In genomic region chr11:58302774-58303445, GRCm38 (mm10) we compare ENCODE assay signal across 8 mouse cellular contexts. TPM values are rescaled to one million over a fixed set of nuclear protein-coding genes. Genes with fewer than 3 reads are reported as not detected.
DNase-seq lines count a peak whose midpoint lies in the region; ATAC-seq and TF ChIP-seq lines count a peak whose summit lies in the region.

No protein-coding gene starts in this region.

- under 1% methylated on average over 26 of the region's 26 CpGs for WGBS in forebrain, embryonic 16.5 days
- WGBS in macrophage (ENCODE audit: missing documents): 4% methylated on average over 26 of the region's 26 CpGs

- no peak for TF ChIP-seq RAD21 in CH12.LX (IDR thresholded peaks at IDR 0.05; ENCODE audit: low read depth, low read length)

- no peaks in the 10 kb centered on the region for H3K9me3 ChIP-seq in CH12.LX (replicated peaks; ENCODE audit: low read length)
- H3K9me3 ChIP-seq in forebrain, embryonic 16.5 days (ENCODE audit: control insufficient read depth, low read length): no peaks in the 10 kb centered on the region

- H3K27me3 ChIP-seq in CH12.LX (replicated peaks): peaks cover 13% of the 10 kb centered on the region
- no peaks in the 10 kb centered on the region for H3K27me3 ChIP-seq in forebrain, embryonic 16.5 days (replicated peaks; ENCODE audit: control insufficient read depth, insufficient read depth, low read length)

- TF ChIP-seq EP300 in CH12.LX (IDR thresholded peaks at IDR 0.05; ENCODE audit: low read length): no peak

- H3K27ac ChIP-seq in gastrocnemius, adult 2 months: peak overlapping the region; percentile 89
- H3K27ac ChIP-seq in CH12.LX (ENCODE audit: insufficient read depth, low read depth): peak overlapping the region; percentile 29
- peak overlapping the region; percentile 90 for H3K27ac ChIP-seq in forebrain, embryonic 16.5 days (ENCODE audit: low read length)
- H3K27ac ChIP-seq in macrophage: peak overlapping the region; percentile 71

- H3K36me3 ChIP-seq in CH12.LX (replicated peaks in 1 of 2; ENCODE audit: control insufficient read depth in 1 of 2, insufficient read depth in 1 of 2, low read length in 1 of 2): no peaks in the 10 kb centered on the region
- H3K36me3 ChIP-seq in forebrain, embryonic 16.5 days (ENCODE audit: control insufficient read depth, insufficient read depth): no peaks in the 10 kb centered on the region
- no peaks in the 10 kb centered on the region for H3K36me3 ChIP-seq in macrophage (ENCODE audit: inconsistent target)

- no peak for DNase-seq in gastrocnemius, adult 2 months
- DNase-seq in gastrocnemius, postnatal 10 days: no peak
- DNase-seq in CH12.LX (ENCODE audit: extremely low read depth): no peak
- DNase-seq in Muller cell, postnatal 12 days (ENCODE audit: inconsistent ontology term): no peak
- no peak for DNase-seq in left cerebral cortex, postnatal 10 days (ENCODE audit: extremely low spot score in 1 of 2, low spot score in 2 of 2)
- DNase-seq in cerebellum, adult 9-10 months: no peak

- H3K79me2 ChIP-seq in CH12.LX (replicated peaks; ENCODE audit: control insufficient read depth, extremely low read depth, insufficient read depth, poor library complexity, severe bottlenecking) (no peaks in the 10 kb centered on the region), macrophage (ENCODE audit: inconsistent target) (no peaks in the 10 kb centered on the region)

- intact Hi-C loops in gastrocnemius, adult 2 months (cut with DNase I): loop anchor here (1.0 to 5.0 kb wide), 3 partner anchors 27 to 132 kb away; partner anchors contain the start of genes Mrpl22, Sh3bp5l and Zfp672
- intact Hi-C loops in left cerebral cortex, postnatal 10 days (cut with DNase I): loop anchor here (5.0 kb wide), 1 partner anchor 126 kb away; no protein-coding TSS in a partner anchor

- peak overlapping the region; percentile 87 for H3K4me3 ChIP-seq in gastrocnemius, adult 2 months
- peak overlapping the region; percentile 57 to 90 (median 63) for H3K4me3 ChIP-seq in CH12.LX (replicated peaks in 1 of 3; ENCODE audit: low read depth in 2 of 3, low read length in 2 of 3, poor library complexity in 1 of 3)
- peak overlapping the region; percentile 64 for H3K4me3 ChIP-seq in forebrain, embryonic 16.5 days (replicated peaks; ENCODE audit: low read length)
- peak overlapping the region; percentile 72 for H3K4me3 ChIP-seq in macrophage (ENCODE audit: inconsistent target)

- H3K9ac ChIP-seq in CH12.LX (ENCODE audit: insufficient read depth, low read depth): peak overlapping the region; percentile 9
- peak overlapping the region; percentile 61 for H3K9ac ChIP-seq in forebrain, embryonic 16.5 days (replicated peaks; ENCODE audit: low read depth, low read length)

- dilution Hi-C loops in CH12.LX (cut with MboI; ENCODE audit: extremely low pct_ligation_motif_present, extremely low pct_unique_long_range_greater_than_20kb, low sequenced_read_pairs): no loop called here

- no peak for TF ChIP-seq POLR2A in CH12.LX (IDR thresholded peaks at IDR 0.05; ENCODE audit: low read depth, low read length)

- H3K4me1 ChIP-seq in CH12.LX (ENCODE audit: control insufficient read depth in 1 of 2, insufficient read depth in 2 of 2): peaks cover 10 to 33% of the 10 kb centered on the region in 2 experiments
- peaks cover 15% of the 10 kb centered on the region for H3K4me1 ChIP-seq in forebrain, embryonic 16.5 days (replicated peaks; ENCODE audit: control insufficient read depth, insufficient read depth, low read length)

- H3K4me2 ChIP-seq in CH12.LX (ENCODE audit: insufficient read depth, low read depth, poor library complexity, severe bottlenecking): peak overlapping the region; percentile 75
- H3K4me2 ChIP-seq in forebrain, embryonic 16.5 days (ENCODE audit: low read length): peak overlapping the region; percentile 73

- no peak for TF ChIP-seq CTCF in gastrocnemius, adult 2 months (IDR thresholded peaks at IDR 0.05)
- no peak for TF ChIP-seq CTCF in CH12.LX (conservative IDR thresholded peaks at IDR 0.05 in 1 of 2, IDR thresholded peaks at IDR 0.05 in 1 of 2; ENCODE audit: low read depth in 2 of 2, low read length in 2 of 2)

- in situ Hi-C loops in CH12.LX (cut with MboI; ENCODE audit: low pct_ligation_motif_present, low pct_unique_long_range_greater_than_20kb, low sequenced_read_pairs): loop anchor here (10.0 kb wide), 2 partner anchors 118 to 348 kb away; no protein-coding TSS in a partner anchor

- peak; percentile 31; the same call in 1 of the 2 replicates for ATAC-seq in forebrain, embryonic 16.5 days

TF ChIP-seq in CH12.LX, 34 proteins besides CTCF, POLR2A, EP300 and RAD21 (continues in another document):
- TF ChIP-seq NELFE (IDR thresholded peaks at IDR 0.05; ENCODE audit: low read depth, low read length): 0 out of 2 replicates have a peak, but pooled peaks have one; percentile 20
- TF ChIP-seq USF2 (conservative IDR thresholded peaks at IDR 0.05; ENCODE audit: low read depth, low read length): no peak
- no peak for TF ChIP-seq GABPA (IDR thresholded peaks at IDR 0.05; ENCODE audit: insufficient replicate concordance, low read depth, low read length)
- TF ChIP-seq MAFK (IDR thresholded peaks at IDR 0.05; ENCODE audit: insufficient replicate concordance, low read length): no peak
- no peak for TF ChIP-seq KAT2A (IDR thresholded peaks at IDR 0.05; ENCODE audit: insufficient replicate concordance, low read length)
- no peak; the same call in 1 of the 2 replicates for TF ChIP-seq MXI1 (IDR thresholded peaks at IDR 0.05; ENCODE audit: low read depth, low read length)
- peak; percentile 99 for TF ChIP-seq UBTF (IDR thresholded peaks at IDR 0.05; ENCODE audit: low read depth, low read length)
- peak; percentile 59; the same call in 1 of the 2 replicates for TF ChIP-seq MAZ (IDR thresholded peaks at IDR 0.05; ENCODE audit: low read depth, low read length)
- no peak for TF ChIP-seq POLR2AphosphoS2 (IDR thresholded peaks at IDR 0.05; ENCODE audit: low read depth, low read length)
- peak; percentile 74 for TF ChIP-seq ZNF384 (IDR thresholded peaks at IDR 0.05; ENCODE audit: low read depth, low read length)
- TF ChIP-seq JUN (IDR thresholded peaks at IDR 0.05; ENCODE audit: insufficient read depth, low read depth, low read length): no peak
- no peak for TF ChIP-seq PAX5 (IDR thresholded peaks at IDR 0.05; ENCODE audit: low read length)
- no peak for TF ChIP-seq TCF12 (IDR thresholded peaks at IDR 0.05; ENCODE audit: low read depth, low read length)

RNA-seq across cellular contexts. Expression of gene Zfp692, which starts 4.0 kb away (rescaled TPM):
- 1 to 10 TPM; 4.1 to 5.0 TPM for total RNA-seq in gastrocnemius, adult 2 months (2021)
- total RNA-seq in gastrocnemius, postnatal 10 days (2021): 1 to 10 TPM; 3.5 to 5.3 TPM
- total RNA-seq in CH12.LX (2012; rRNA removed) (14.7 and 18.7 TPM in 2 replicates), CH12.LX (2014; rRNA removed) (13.1 and 14.2 TPM in 2 replicates)
- polyA plus RNA-seq in CH12.LX (2012; ENCODE audit: insufficient read length, low read depth) (17.6 and 17.7 TPM in 2 replicates), macrophage (2018) (2.9 to 5.3 TPM (median 4.7 TPM) in 3 replicates)
- 30.8 and 42.9 TPM in 2 replicates for polyA plus RNA-seq in forebrain, embryonic 16.5 days (2015; fragmentation: Nextera tagmentation; extraction: Ambion mirVana)
- total RNA-seq in macrophage (2018; cell fraction: chromatin; rRNA removed): 10 to 100 TPM; 20.4 to 65.9 (median 47.6) TPM
- 1 to 10 TPM in 25 of 26 experiments, under 1 TPM in 1; 0.86 to 3.7 (median 2.1) TPM for total RNA-seq in macrophage (2018; cell fraction: cytosol; rRNA removed)
- total RNA-seq in macrophage (2018; cell fraction: nucleus; rRNA removed): 10 to 100 TPM; 12.0 to 60.5 (median 31.9) TPM
- total RNA-seq in left cerebral cortex, postnatal 10 days (2021): 10 to 100 TPM; 19.2 to 21.4 TPM

RNA-seq across cellular contexts. Expression of gene Zfp672, which starts 27.2 kb away (rescaled TPM):
- 10 to 100 TPM; 43.1 to 44.6 TPM for total RNA-seq in gastrocnemius, adult 2 months (2021)
- total RNA-seq in gastrocnemius, postnatal 10 days (2021): 10 to 100 TPM; 31.0 to 41.3 TPM
- total RNA-seq in CH12.LX (2012; rRNA removed) (34.9 and 43.7 TPM in 2 replicates), CH12.LX (2014; rRNA removed) (38.8 and 40.5 TPM in 2 replicates)
- polyA plus RNA-seq in CH12.LX (2012; ENCODE audit: insufficient read length, low read depth) (27.4 and 31.2 TPM in 2 replicates), macrophage (2018) (7.9 to 19.4 TPM (median 9.7 TPM) in 3 replicates)
- 39.8 and 43.1 TPM in 2 replicates for polyA plus RNA-seq in forebrain, embryonic 16.5 days (2015; fragmentation: Nextera tagmentation; extraction: Ambion mirVana)
- total RNA-seq in macrophage (2018; cell fraction: chromatin; rRNA removed): 10 to 100 TPM; 10.4 to 75.2 (median 32.9) TPM
- 10 to 100 TPM in 15 of 26 experiments, 1 to 10 TPM in 11; 5.9 to 17.7 (median 10.2) TPM for total RNA-seq in macrophage (2018; cell fraction: cytosol; rRNA removed)
- total RNA-seq in macrophage (2018; cell fraction: nucleus; rRNA removed): 10 to 100 TPM in 24 of 26 experiments, 1 to 10 TPM in 2; 9.0 to 74.0 (median 25.2) TPM
- 10 to 100 TPM; 47.7 to 50.4 TPM for total RNA-seq in left cerebral cortex, postnatal 10 days (2021)

RNA-seq across cellular contexts. Expression of gene Sh3bp5l, which starts 27.6 kb away (rescaled TPM):
- 10 to 100 TPM; 21.2 to 23.5 TPM for total RNA-seq in gastrocnemius, adult 2 months (2021)
- total RNA-seq in gastrocnemius, postnatal 10 days (2021): 10 to 100 TPM; 28.0 to 30.3 TPM
- total RNA-seq in CH12.LX (2012; rRNA removed): 26.1 and 27.7 TPM in 2 replicates
- 18.1 and 18.6 TPM in 2 replicates for total RNA-seq in CH12.LX (2014; rRNA removed)
- polyA plus RNA-seq in CH12.LX (2012; ENCODE audit: insufficient read length, low read depth): 22.2 and 22.8 TPM in 2 replicates
- polyA plus RNA-seq in forebrain, embryonic 16.5 days (2015; fragmentation: Nextera tagmentation; extraction: Ambion mirVana): 56.6 and 56.9 TPM in 2 replicates
- total RNA-seq in macrophage (2018; cell fraction: chromatin; rRNA removed): 10 to 100 TPM in 15 of 26 experiments, 1 to 10 TPM in 11; 1.2 to 27.2 (median 12.7) TPM
- total RNA-seq in macrophage (2018; cell fraction: cytosol; rRNA removed): 10 to 100 TPM in 8 of 26 experiments, 1 to 10 TPM in 18; 3.8 to 14.7 (median 7.7) TPM
- total RNA-seq in macrophage (2018; cell fraction: nucleus; rRNA removed): 10 to 100 TPM in 12 of 26 experiments, 1 to 10 TPM in 14; 3.1 to 21.4 (median 9.1) TPM
- 6.4 to 11.1 TPM (median 8.6 TPM) in 3 replicates for polyA plus RNA-seq in macrophage (2018)
- total RNA-seq in left cerebral cortex, postnatal 10 days (2021): 10 to 100 TPM; 55.5 to 60.8 TPM

RNA-seq across cellular contexts. Expression of gene 4930438A08Rik, which starts 28.3 kb away (rescaled TPM):
- not detected for total RNA-seq in gastrocnemius, adult 2 months (2021)
- total RNA-seq in gastrocnemius, postnatal 10 days (2021): not detected
- total RNA-seq in CH12.LX (2012; rRNA removed): not detected in 2 replicates
- not detected in 2 replicates for total RNA-seq in CH12.LX (2014; rRNA removed)
- polyA plus RNA-seq in CH12.LX (2012; ENCODE audit: insufficient read length, low read depth): not detected in 2 replicates
- not detected in 2 replicates for polyA plus RNA-seq in forebrain, embryonic 16.5 days (2015; fragmentation: Nextera tagmentation; extraction: Ambion mirVana)
- 1 to 10 TPM in 1 of 26 experiments, under 1 TPM in 9, not detected in 16; 0.33 to 1.7 (median 0.53) TPM for total RNA-seq in macrophage (2018; cell fraction: chromatin; rRNA removed)
- under 1 TPM in 12 of 26 experiments, not detected in 14; 0.05 to 0.17 (median 0.08) TPM for total RNA-seq in macrophage (2018; cell fraction: cytosol; rRNA removed)
- under 1 TPM in 4 of 26 experiments, not detected in 22; 0.33 to 0.91 (median 0.53) TPM for total RNA-seq in macrophage (2018; cell fraction: nucleus; rRNA removed)
- 0.17 TPM in 1 of 3 replicates, not detected in the others for polyA plus RNA-seq in macrophage (2018)
- total RNA-seq in left cerebral cortex, postnatal 10 days (2021): not detected

Comparison
In these comparisons a context has a peak if more than half of its experiments do, and no peak if none do; other contexts are left out.
1. H3K27ac ChIP-seq: peak in every context shown above with its lines; median percentile 90 in forebrain, embryonic 16.5 days; 89 in gastrocnemius, adult 2 months; 71 in macrophage; 29 in CH12.LX.